Mouse (Mus musculus) lung, embryonic 15.5 days (tissue): ENCODE measurements around the gene Hist1h2bg. TPM values are rescaled to one million over a fixed set of nuclear protein-coding genes. Genes with fewer than 3 reads are reported as not detected.

Source experiments
- ATAC-seq: fragments of 200-750 bp; cut with Nextera tagmentation; 2 replicates; pipeline ENCODE4 v1.8.0; 2017; ENCODE audit warnings: moderate number of reproducible peaks, borderline replicate concordance; ENCODE audit not compliant: low FRiP score, low TSS enrichment; ENCODE audit errors: extremely low read depth
- H3K27ac ChIP-seq: fragments of 300-500 bp; sonication (generic); 2 replicates; pipeline ENCODE4 v1.5.1; 2015; ENCODE audit warnings: moderate library complexity, mild to moderate bottlenecking, inconsistent platforms
- H3K27me3 ChIP-seq: fragments of 300-500 bp; sonication (generic); 2 replicates; pipeline ENCODE4 v1.6.1; 2015; ENCODE audit warnings: inconsistent platforms
- H3K36me3 ChIP-seq: fragments of 300-500 bp; sonication (generic); 2 replicates; pipeline ENCODE4 v1.6.1; 2015; ENCODE audit warnings: inconsistent platforms
- H3K4me1 ChIP-seq: fragments of 300-500 bp; sonication (generic); 2 replicates; pipeline ENCODE4 v1.6.1; 2015; ENCODE audit warnings: inconsistent platforms
- H3K4me2 ChIP-seq: fragments of 300-500 bp; sonication (generic); 2 replicates; pipeline ENCODE4 v1.6.1; 2015; ENCODE audit warnings: inconsistent platforms, mild to moderate bottlenecking, moderate library complexity
- H3K4me3 ChIP-seq: fragments of 300-500 bp; sonication (generic); 2 replicates; pipeline ENCODE4 v1.5.1; 2015; ENCODE audit warnings: mild to moderate bottlenecking, inconsistent platforms
- H3K9ac ChIP-seq: fragments of 300-500 bp; sonication (generic); 2 replicates; pipeline ENCODE4 v1.6.1; 2015; ENCODE audit warnings: inconsistent platforms
- H3K9me3 ChIP-seq: fragments of 300-500 bp; sonication (generic); 2 replicates; pipeline ENCODE4 v1.6.1; 2016; ENCODE audit warnings: inconsistent platforms
- WGBS: fragments of 180-500 bp; shearing (Covaris S2); methylation state at CpG from one replicate; pipeline ENCODE4 v1.1.7; 2015; 5-methylcytosine and 5-hydroxymethylcytosine counted together
- polyA plus RNA-seq: library from polyadenylated mRNA; unstranded; fragments of >200 nt; fragmentation: Nextera tagmentation; extraction: Ambion mirVana; gene quantifications from 2 replicates; pipeline ENCODE4 v1.2.1, GENCODE M21; 2015

Gene Hist1h2bg
- polyA plus RNA-seq, 1 experiment from 2014 or later, result 14.5 TPM

- 75% methylated on average over 7 of the region's 7 CpGs for WGBS
- H3K27ac ChIP-seq, result peak overlapping the region; percentile 82
- no peak overlapping the region for H3K9ac ChIP-seq
These were observed 21.4 kb downstream of the Hist1h2bg start for GRCm38 (mm10) chr13:23592614-23593013.

GRCm38 (mm10) chr13:23593051-23593770 lies 22.0 kb downstream of the Hist1h2bg start:
- no peak for ATAC-seq
- no peak overlapping the region for H3K9ac ChIP-seq
- peak overlapping the region; percentile 82 for H3K27ac ChIP-seq
- no peaks in the 10 kb centered on the region for H3K27me3 ChIP-seq
- no peak overlapping the region for H3K4me3 ChIP-seq
- H3K36me3 ChIP-seq, result no peaks in the 10 kb centered on the region
- no peak overlapping the region for H3K4me2 ChIP-seq
- no peaks in the 10 kb centered on the region for H3K9me3 ChIP-seq
- 65% methylated on average over 5 of the region's 5 CpGs for WGBS
- H3K4me1 ChIP-seq, result peaks cover 8% of the 10 kb centered on the region; the same call in 1 of the 2 replicates

More at GRCm38 (mm10) chr13:23592614-23593013, 21.4 kb downstream of the Hist1h2bg start:
- Histone ChIP-seq H3K27me3 (no peaks in the 10 kb centered on the region), H3K4me3 (no peak overlapping the region), H3K4me1 (peaks cover 8% of the 10 kb centered on the region; the same call in 1 of the 2 replicates), H3K4me2 (no peak overlapping the region), H3K36me3 (no peaks in the 10 kb centered on the region), H3K9me3 (no peaks in the 10 kb centered on the region)
- no peak for ATAC-seq

GRCm38 (mm10) chr13:23595185-23595584 lies 24.0 kb downstream of the Hist1h2bg start:
- Histone ChIP-seq H3K4me3 (no peak overlapping the region), H3K27ac (no peak overlapping the region), H3K9ac (no peak overlapping the region), H3K27me3 (no peaks in the 10 kb centered on the region), H3K9me3 (no peaks in the 10 kb centered on the region), H3K4me1 (peaks cover 8% of the 10 kb centered on the region; the same call in 1 of the 2 replicates), H3K4me2 (no peak overlapping the region), H3K36me3 (no peaks in the 10 kb centered on the region)
- ATAC-seq, result no peak
- WGBS, result 74% methylated on average over 2 of the region's 2 CpGs

- no peaks in the 10 kb centered on the region for H3K9me3 ChIP-seq
- H3K27me3 ChIP-seq, result no peaks in the 10 kb centered on the region
- no peaks in the 10 kb centered on the region for H3K36me3 ChIP-seq
- no peak overlapping the region for H3K27ac ChIP-seq
- H3K4me3 ChIP-seq, result no peak overlapping the region
- H3K4me1 ChIP-seq, result peaks cover 8% of the 10 kb centered on the region; the same call in 1 of the 2 replicates
- 80% methylated on average over 7 of the region's 7 CpGs for WGBS
- no peak overlapping the region for H3K4me2 ChIP-seq
- no peak overlapping the region for H3K9ac ChIP-seq
- ATAC-seq, result no peak
These were observed 24.6 kb downstream of the Hist1h2bg start for GRCm38 (mm10) chr13:23595622-23596372.

GRCm38 (mm10) chr13:23597957-23598356 lies 26.8 kb downstream of the Hist1h2bg start:
- no peak overlapping the region for H3K4me3 ChIP-seq
- no peak for ATAC-seq
- peaks cover 4% of the 10 kb centered on the region; the same call in 1 of the 2 replicates for H3K4me1 ChIP-seq
- H3K9me3 ChIP-seq, result no peaks in the 10 kb centered on the region
- H3K36me3 ChIP-seq, result no peaks in the 10 kb centered on the region
- H3K27me3 ChIP-seq, result no peaks in the 10 kb centered on the region
- H3K4me2 ChIP-seq, result no peak overlapping the region
- WGBS, result 6% methylated on average over 9 of the region's 9 CpGs
- no peak overlapping the region for H3K27ac ChIP-seq
- H3K9ac ChIP-seq, result no peak overlapping the region

GRCm38 (mm10) chr13:23603182-23603699 lies 32.0 kb downstream of the Hist1h2bg start:
- Histone ChIP-seq H3K9ac (no peak overlapping the region), H3K4me3 (no peak overlapping the region), H3K9me3 (no peaks in the 10 kb centered on the region), H3K4me2 (no peak overlapping the region), H3K27me3 (no peaks in the 10 kb centered on the region), H3K27ac (0 out of 2 replicates have a peak overlapping the region, but pooled peaks have one; percentile 8), H3K36me3 (no peaks in the 10 kb centered on the region), H3K4me1 (no peaks in the 10 kb centered on the region)
- WGBS, result 63% methylated on average over 7 of the region's 7 CpGs
- ATAC-seq, result no peak

GRCm38 (mm10) chr13:23604452-23604851 lies 33.3 kb downstream of the Hist1h2bg start:
- Histone ChIP-seq H3K36me3 (no peaks in the 10 kb centered on the region), H3K9ac (no peak overlapping the region), H3K9me3 (no peaks in the 10 kb centered on the region), H3K4me3 (no peak overlapping the region), H3K4me2 (no peak overlapping the region), H3K27me3 (no peaks in the 10 kb centered on the region), H3K4me1 (no peaks in the 10 kb centered on the region), H3K27ac (no peak overlapping the region)
- no peak for ATAC-seq
- 87% methylated on average over 3 of the region's 3 CpGs for WGBS

- no peak overlapping the region for H3K4me3 ChIP-seq
- WGBS, result 82% methylated on average over 3 of the region's 3 CpGs
- no peak overlapping the region for H3K4me2 ChIP-seq
- no peak overlapping the region for H3K27ac ChIP-seq
- H3K4me1 ChIP-seq, result no peaks in the 10 kb centered on the region
- H3K27me3 ChIP-seq, result no peaks in the 10 kb centered on the region
- no peak overlapping the region for H3K9ac ChIP-seq
- H3K36me3 ChIP-seq, result no peaks in the 10 kb centered on the region
- H3K9me3 ChIP-seq, result no peaks in the 10 kb centered on the region
- ATAC-seq, result no peak
These were observed 33.9 kb downstream of the Hist1h2bg start for GRCm38 (mm10) chr13:23605052-23605451.

- WGBS, result 70% methylated on average over 4 of the region's 4 CpGs
- H3K27ac ChIP-seq, result no peak overlapping the region
- no peak for ATAC-seq
These were observed 38.0 kb downstream of the Hist1h2bg start for GRCm38 (mm10) chr13:23609209-23609608.

GRCm38 (mm10) chr13:23609844-23610243 lies 38.6 kb downstream of the Hist1h2bg start:
- Histone ChIP-seq H3K9me3 (no peaks in the 10 kb centered on the region), H3K9ac (no peak overlapping the region), H3K27me3 (no peaks in the 10 kb centered on the region), H3K4me2 (no peak overlapping the region), H3K27ac (no peak overlapping the region), H3K4me1 (no peaks in the 10 kb centered on the region), H3K36me3 (no peaks in the 10 kb centered on the region), H3K4me3 (no peak overlapping the region)
- no peak for ATAC-seq

More at GRCm38 (mm10) chr13:23609209-23609608, 38.0 kb downstream of the Hist1h2bg start:
- H3K4me2 ChIP-seq, result no peak overlapping the region
- no peaks in the 10 kb centered on the region for H3K9me3 ChIP-seq
- no peaks in the 10 kb centered on the region for H3K4me1 ChIP-seq
- H3K4me3 ChIP-seq, result no peak overlapping the region
- no peak overlapping the region for H3K9ac ChIP-seq
- no peaks in the 10 kb centered on the region for H3K27me3 ChIP-seq
- H3K36me3 ChIP-seq, result no peaks in the 10 kb centered on the region

GRCm38 (mm10) chr13:23610393-23610792 lies 39.2 kb downstream of the Hist1h2bg start:
- 72% methylated on average over 2 of the region's 2 CpGs for WGBS
- H3K27ac ChIP-seq, result no peak overlapping the region
- no peaks in the 10 kb centered on the region for H3K9me3 ChIP-seq
- H3K4me1 ChIP-seq, result no peaks in the 10 kb centered on the region
- no peak overlapping the region for H3K4me2 ChIP-seq
- no peaks in the 10 kb centered on the region for H3K27me3 ChIP-seq
- H3K36me3 ChIP-seq, result no peaks in the 10 kb centered on the region
- no peak overlapping the region for H3K9ac ChIP-seq
- H3K4me3 ChIP-seq, result no peak overlapping the region
- no peak for ATAC-seq

GRCm38 (mm10) chr13:23611638-23612037 lies 40.4 kb downstream of the Hist1h2bg start:
- H3K27ac ChIP-seq, result no peak overlapping the region

More at GRCm38 (mm10) chr13:23611638-23612037, 40.4 kb downstream of the Hist1h2bg start:
- no peak for ATAC-seq
- no peaks in the 10 kb centered on the region for H3K36me3 ChIP-seq
- no peaks in the 10 kb centered on the region for H3K9me3 ChIP-seq
- WGBS, result 84% methylated on average over 3 of the region's 3 CpGs
- H3K4me1 ChIP-seq, result no peaks in the 10 kb centered on the region
- no peak overlapping the region for H3K4me3 ChIP-seq
- H3K9ac ChIP-seq, result no peak overlapping the region
- H3K27me3 ChIP-seq, result no peaks in the 10 kb centered on the region
- no peak overlapping the region for H3K4me2 ChIP-seq
